In genomic region chr10:81141455-81142210, GRCm38 (mm10) we compare ENCODE assay signal across 8 mouse cellular contexts. TPM values are rescaled to one million over a fixed set of nuclear protein-coding genes. Genes with fewer than 3 reads are reported as not detected.
DNase-seq lines count a peak whose midpoint lies in the region; ATAC-seq and TF ChIP-seq lines count a peak whose summit lies in the region.

No protein-coding gene starts in this region.

- no peaks in the 10 kb centered on the region for H3K9me3 ChIP-seq in heart, postnatal 0 days (replicated peaks; ENCODE audit: control insufficient read depth, low read length)
- peaks cover 11% of the 10 kb centered on the region for H3K9me3 ChIP-seq in G1E (replicated peaks)
- no peaks in the 10 kb centered on the region for H3K9me3 ChIP-seq in embryonic facial prominence, embryonic 13.5 days
- H3K9me3 ChIP-seq in liver, embryonic 15.5 days (replicated peaks), result no peaks in the 10 kb centered on the region

- intact Hi-C loops in left cerebral cortex, postnatal 36 days (cut with DNase I), result loop anchor here (5.0 kb wide), 1 partner anchor 36 kb away; the partner anchor contains the start of gene Eef2

- 0 out of 2 replicates have a peak overlapping the region, but pooled peaks have one; percentile 50 for H3K9ac ChIP-seq in heart, postnatal 0 days (replicated peaks; ENCODE audit: low read depth, low read length)
- peak overlapping the region; percentile 64 for H3K9ac ChIP-seq in embryonic facial prominence, embryonic 13.5 days
- peak overlapping the region; percentile 84 for H3K9ac ChIP-seq in liver, embryonic 15.5 days

- peaks cover 47% of the 10 kb centered on the region for H3K4me1 ChIP-seq in heart, postnatal 0 days (ENCODE audit: control insufficient read depth, insufficient read depth)
- H3K4me1 ChIP-seq in G1E (ENCODE audit: insufficient read depth, low read depth, low read length), result peaks cover 82% of the 10 kb centered on the region
- H3K4me1 ChIP-seq in embryonic facial prominence, embryonic 13.5 days, result peaks cover 60% of the 10 kb centered on the region
- peaks cover 85% of the 10 kb centered on the region for H3K4me1 ChIP-seq in liver, embryonic 15.5 days (replicated peaks)

- H3K4me3 ChIP-seq in heart, postnatal 0 days (ENCODE audit: low read depth, low read length), result no peak overlapping the region; the same call in 1 of the 2 replicates
- peak overlapping the region; percentile 79; the same call in 1 of the 2 replicates for H3K4me3 ChIP-seq in G1E (ENCODE audit: low read depth, low read length)
- no peak overlapping the region for H3K4me3 ChIP-seq in embryonic facial prominence, embryonic 13.5 days
- H3K4me3 ChIP-seq in liver, embryonic 15.5 days (replicated peaks), result peak overlapping the region; percentile 86

- peaks cover 35% of the 10 kb centered on the region for H3K36me3 ChIP-seq in heart, postnatal 0 days (replicated peaks; ENCODE audit: control insufficient read depth, insufficient read depth, low read length)
- H3K36me3 ChIP-seq in G1E (replicated peaks), result peaks cover 82% of the 10 kb centered on the region
- H3K36me3 ChIP-seq in embryonic facial prominence, embryonic 13.5 days, result peaks cover 42% of the 10 kb centered on the region
- H3K36me3 ChIP-seq in liver, embryonic 15.5 days (replicated peaks), result peaks cover 69% of the 10 kb centered on the region

- no peak for TF ChIP-seq EP300 in heart, postnatal 0 days (IDR thresholded peaks at IDR 0.05; ENCODE audit: low read depth)

- DNase-seq in heart, postnatal 0 days (ENCODE audit: low spot score), result no peak
- DNase-seq in heart, postnatal 4 days, result no peak
- DNase-seq in G1E (ENCODE audit: low spot score), result no peak
- DNase-seq in kidney, adult 8-10 months, result no peak
- DNase-seq in ovary, postnatal 14 days (ENCODE audit: low spot score), result no peak
- DNase-seq in left cerebral cortex, postnatal 36 days (ENCODE audit: low spot score in 2 of 2), result no peak

- no peaks in the 10 kb centered on the region for H3K27me3 ChIP-seq in heart, postnatal 0 days (ENCODE audit: control insufficient read depth, insufficient read depth, low read length)
- H3K27me3 ChIP-seq in G1E (ENCODE audit: insufficient read depth, low read length), result no peaks in the 10 kb centered on the region
- H3K27me3 ChIP-seq in embryonic facial prominence, embryonic 13.5 days, result no peaks in the 10 kb centered on the region
- H3K27me3 ChIP-seq in liver, embryonic 15.5 days, result no peaks in the 10 kb centered on the region

- 75% methylated on average over 7 of the region's 7 CpGs for WGBS in heart, postnatal 0 days
- WGBS in embryonic facial prominence, embryonic 13.5 days, result 68% methylated on average over 7 of the region's 7 CpGs
- 70% methylated on average over 7 of the region's 7 CpGs for WGBS in liver, embryonic 15.5 days (ENCODE audit: insufficient replicate concordance)

- ATAC-seq in heart, postnatal 0 days (ENCODE audit: insufficient read depth, low read depth), result no peak
- ATAC-seq in G1E (ENCODE audit: extremely low read depth, insufficient number of reproducible peaks, low FRiP score, poor library complexity, severe bottlenecking), result no peak
- no peak for ATAC-seq in embryonic facial prominence, embryonic 13.5 days (ENCODE audit: insufficient number of reproducible peaks, insufficient read depth, low FRiP score, low TSS enrichment, low read depth)
- no peak for ATAC-seq in liver, embryonic 15.5 days (ENCODE audit: insufficient read depth)

- peak overlapping the region; percentile 92 for H3K4me2 ChIP-seq in heart, postnatal 0 days (ENCODE audit: low read depth, low read length)
- peak overlapping the region; percentile 84 for H3K4me2 ChIP-seq in embryonic facial prominence, embryonic 13.5 days
- peak overlapping the region; percentile 92 for H3K4me2 ChIP-seq in liver, embryonic 15.5 days

- H3K27ac ChIP-seq in heart, postnatal 0 days (ENCODE audit: low read depth), result peak overlapping the region; percentile 22; the same call in 1 of the 2 replicates
- peak overlapping the region; percentile 68 for H3K27ac ChIP-seq in embryonic facial prominence, embryonic 13.5 days
- H3K27ac ChIP-seq in liver, embryonic 15.5 days (replicated peaks), result peak overlapping the region; percentile 88

- no peak for TF ChIP-seq CTCF in heart, postnatal 0 days (IDR thresholded peaks at IDR 0.05; ENCODE audit: low read depth)
- TF ChIP-seq CTCF in G1E (IDR thresholded peaks at IDR 0.05; ENCODE audit: low read depth, low read length), result no peak

RNA-seq across cellular contexts. Expression of gene Zbtb7a, which starts 6.6 kb away (rescaled TPM):
- 57.8 and 68.6 TPM in 2 replicates for total RNA-seq in heart, postnatal 0 days (2014; rRNA removed; ENCODE audit: low replicate concordance)
- polyA plus RNA-seq in heart, postnatal 0 days (2015; fragmentation: Nextera tagmentation; extraction: Ambion mirVana), result 27.8 and 32.3 TPM in 2 replicates
- total RNA-seq in heart, postnatal 4 days (2021), result 10 to 100 TPM; 37.0 to 43.0 TPM
- total RNA-seq in G1E (2014; fragmentation: Nextera tagmentation), result 27.7 and 31.1 TPM in 2 replicates
- 6.4 and 7.1 TPM in 2 replicates for total RNA-seq in G1E (2017)
- polyA plus RNA-seq in G1E (2012), result 75.7 and 79.1 TPM in 2 replicates
- 27.0 and 27.9 TPM in 2 replicates for polyA plus RNA-seq in embryonic facial prominence, embryonic 13.5 days (2015; fragmentation: Nextera tagmentation; extraction: Ambion mirVana)
- polyA plus RNA-seq in liver, embryonic 15.5 days (2015; fragmentation: Nextera tagmentation; extraction: Ambion mirVana), result 47.6 and 56.9 TPM in 2 replicates
- 100 to 1,000 TPM; 120 to 133 TPM for total RNA-seq in left cerebral cortex, postnatal 36 days (2021)

RNA-seq across cellular contexts. Expression of gene Pias4, which starts 26.1 kb away (rescaled TPM):
- 14.4 and 19.6 TPM in 2 replicates for total RNA-seq in heart, postnatal 0 days (2014; rRNA removed; ENCODE audit: low replicate concordance)
- polyA plus RNA-seq in heart, postnatal 0 days (2015; fragmentation: Nextera tagmentation; extraction: Ambion mirVana), result 19.8 and 20.7 TPM in 2 replicates
- total RNA-seq in heart, postnatal 4 days (2021), result 10 to 100 TPM; 17.5 to 18.6 TPM
- total RNA-seq in G1E (2014; fragmentation: Nextera tagmentation) (28.6 and 34.4 TPM in 2 replicates), G1E (2017) (21.2 and 24.8 TPM in 2 replicates)
- polyA plus RNA-seq in G1E (2012), result 62.7 and 70.5 TPM in 2 replicates
- 58.1 and 60.9 TPM in 2 replicates for polyA plus RNA-seq in embryonic facial prominence, embryonic 13.5 days (2015; fragmentation: Nextera tagmentation; extraction: Ambion mirVana)
- 26.0 and 32.6 TPM in 2 replicates for polyA plus RNA-seq in liver, embryonic 15.5 days (2015; fragmentation: Nextera tagmentation; extraction: Ambion mirVana)
- total RNA-seq in left cerebral cortex, postnatal 36 days (2021), result 10 to 100 TPM; 26.7 to 31.8 TPM

RNA-seq across cellular contexts. Expression of gene Eef2, which starts 34.8 kb away (rescaled TPM):
- total RNA-seq in heart, postnatal 0 days (2014; rRNA removed; ENCODE audit: low replicate concordance), result 1,828 and 2,004 TPM in 2 replicates
- polyA plus RNA-seq in heart, postnatal 0 days (2015; fragmentation: Nextera tagmentation; extraction: Ambion mirVana), result 353 and 370 TPM in 2 replicates
- total RNA-seq in heart, postnatal 4 days (2021), result 1,000 to 10,000 TPM; 1,326 to 1,351 TPM
- total RNA-seq in G1E (2014; fragmentation: Nextera tagmentation), result 1,577 and 1,715 TPM in 2 replicates
- 1,676 and 1,695 TPM in 2 replicates for total RNA-seq in G1E (2017)
- polyA plus RNA-seq in G1E (2012), result 2,355 and 3,878 TPM in 2 replicates
- 622 and 633 TPM in 2 replicates for polyA plus RNA-seq in embryonic facial prominence, embryonic 13.5 days (2015; fragmentation: Nextera tagmentation; extraction: Ambion mirVana)
- 270 and 306 TPM in 2 replicates for polyA plus RNA-seq in liver, embryonic 15.5 days (2015; fragmentation: Nextera tagmentation; extraction: Ambion mirVana)
- 100 to 1,000 TPM; 857 to 954 TPM for total RNA-seq in left cerebral cortex, postnatal 36 days (2021)

RNA-seq across cellular contexts. Expression of gene Map2k2, which starts 35.9 kb away (rescaled TPM):
- total RNA-seq in heart, postnatal 0 days (2014; rRNA removed; ENCODE audit: low replicate concordance), result 177 and 208 TPM in 2 replicates
- 130 and 133 TPM in 2 replicates for polyA plus RNA-seq in heart, postnatal 0 days (2015; fragmentation: Nextera tagmentation; extraction: Ambion mirVana)
- 100 to 1,000 TPM; 134 to 141 TPM for total RNA-seq in heart, postnatal 4 days (2021)
- 35.9 and 52.2 TPM in 2 replicates for total RNA-seq in G1E (2014; fragmentation: Nextera tagmentation)
- total RNA-seq in G1E (2017), result 63.5 and 76.7 TPM in 2 replicates
- polyA plus RNA-seq in G1E (2012), result 272 and 393 TPM in 2 replicates
- polyA plus RNA-seq in embryonic facial prominence, embryonic 13.5 days (2015; fragmentation: Nextera tagmentation; extraction: Ambion mirVana), result 196 and 213 TPM in 2 replicates
- polyA plus RNA-seq in liver, embryonic 15.5 days (2015; fragmentation: Nextera tagmentation; extraction: Ambion mirVana), result 111 and 117 TPM in 2 replicates
- total RNA-seq in left cerebral cortex, postnatal 36 days (2021), result 100 to 1,000 TPM; 120 to 133 TPM

RNA-seq across cellular contexts. Expression of gene Dapk3, which starts 41.2 kb away (rescaled TPM):
- total RNA-seq in heart, postnatal 0 days (2014; rRNA removed; ENCODE audit: low replicate concordance), result 56.5 and 72.7 TPM in 2 replicates
- polyA plus RNA-seq in heart, postnatal 0 days (2015; fragmentation: Nextera tagmentation; extraction: Ambion mirVana), result 29.0 and 31.7 TPM in 2 replicates
- 10 to 100 TPM; 41.9 to 45.7 TPM for total RNA-seq in heart, postnatal 4 days (2021)
- 34.2 and 43.3 TPM in 2 replicates for total RNA-seq in G1E (2014; fragmentation: Nextera tagmentation)
- 39.3 and 40.8 TPM in 2 replicates for total RNA-seq in G1E (2017)
- 69.8 and 96.7 TPM in 2 replicates for polyA plus RNA-seq in G1E (2012)
- 57.1 and 60.1 TPM in 2 replicates for polyA plus RNA-seq in embryonic facial prominence, embryonic 13.5 days (2015; fragmentation: Nextera tagmentation; extraction: Ambion mirVana)
- 16.6 and 17.8 TPM in 2 replicates for polyA plus RNA-seq in liver, embryonic 15.5 days (2015; fragmentation: Nextera tagmentation; extraction: Ambion mirVana)
- 10 to 100 TPM; 75.0 to 76.4 TPM for total RNA-seq in left cerebral cortex, postnatal 36 days (2021)

Comparison
In these comparisons a context has a peak if more than half of its experiments do, and no peak if none do; other contexts are left out.
1. H3K27ac ChIP-seq: peak in every context shown above with its lines; median percentile 88 in liver, embryonic 15.5 days; 68 in embryonic facial prominence, embryonic 13.5 days; 22 in heart, postnatal 0 days.
2. H3K4me3 ChIP-seq: peak in G1E (single experiment) and liver, embryonic 15.5 days (single experiment); none in heart, postnatal 0 days (single experiment) and embryonic facial prominence, embryonic 13.5 days (single experiment).
3. Peak in every context shown above with its lines, with median percentiles within 50 percentile points of each other: H3K4me2 ChIP-seq and H3K9ac ChIP-seq.